Mouse (Mus musculus) cerebellum, adult 18-20 months (tissue): Measurements from ENCODE around the gene Lgr5.
A peak's percentile ranks its signal among the peaks of the same experiment; 100 is the strongest.

Experiments
- DNase-seq, 2 experiments: peaks; one replicate each; pipeline ENCODE4 v3.0.0; 2021

Lgr5 gene

DNA sequence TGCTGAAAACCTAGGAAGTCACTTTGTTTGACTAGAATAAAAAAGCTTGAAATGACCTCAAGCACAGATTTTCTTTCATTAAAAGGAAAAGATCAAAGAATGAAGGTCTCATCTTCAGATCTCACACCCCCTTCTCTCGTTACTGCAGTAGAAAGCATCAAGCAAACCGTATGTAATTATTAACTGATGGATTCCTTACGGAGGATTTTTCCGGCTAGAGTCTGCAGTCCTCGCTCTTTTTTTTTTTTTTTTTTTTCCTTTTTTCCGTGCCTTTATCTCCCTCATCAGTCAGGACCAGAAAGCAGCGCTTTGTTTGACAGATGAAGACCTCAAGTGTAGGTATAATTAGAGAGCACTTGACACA, 93.8 kb downstream of the Lgr5 start:
- no peak for DNase-seq

DNA sequence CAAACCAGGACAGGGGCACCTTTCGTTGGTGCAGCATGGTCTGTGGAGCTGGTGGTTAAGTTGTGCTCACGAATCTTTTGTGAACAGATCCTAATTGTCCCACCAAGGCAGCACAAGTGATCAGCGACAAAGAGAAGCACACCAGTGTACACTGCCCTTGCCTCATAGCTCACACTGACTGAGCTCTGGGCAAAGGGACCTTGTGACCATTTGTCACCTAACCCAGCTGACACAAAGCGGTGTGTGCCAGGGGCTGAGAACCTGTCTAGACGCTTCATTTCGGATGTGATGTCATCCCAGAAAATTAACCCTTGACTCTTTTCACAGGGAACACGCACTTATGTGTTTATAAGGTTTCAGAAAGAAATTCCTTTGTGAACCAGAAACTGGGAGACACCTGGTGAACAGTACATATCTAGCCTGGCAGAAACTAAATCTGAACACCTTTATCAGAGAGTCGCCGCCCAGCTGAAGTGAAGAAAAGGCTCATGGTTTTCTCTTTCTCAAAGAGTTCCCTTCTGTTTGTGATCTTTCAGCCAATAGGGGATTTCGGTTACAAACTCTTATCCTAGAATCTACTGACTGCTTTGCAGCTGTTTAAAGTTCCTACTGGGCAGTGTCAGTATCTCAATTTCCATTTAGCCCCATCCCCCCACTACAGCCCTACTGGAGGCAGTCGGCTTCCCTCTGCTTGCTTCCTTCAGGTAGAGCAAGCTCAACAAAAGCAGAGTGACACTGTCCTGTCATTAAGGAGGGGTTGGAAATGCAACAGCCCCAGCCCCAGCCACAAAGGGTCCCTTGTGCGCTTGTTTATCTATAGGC, 94.4 kb downstream of the Lgr5 start:
- no peak for DNase-seq

DNA sequence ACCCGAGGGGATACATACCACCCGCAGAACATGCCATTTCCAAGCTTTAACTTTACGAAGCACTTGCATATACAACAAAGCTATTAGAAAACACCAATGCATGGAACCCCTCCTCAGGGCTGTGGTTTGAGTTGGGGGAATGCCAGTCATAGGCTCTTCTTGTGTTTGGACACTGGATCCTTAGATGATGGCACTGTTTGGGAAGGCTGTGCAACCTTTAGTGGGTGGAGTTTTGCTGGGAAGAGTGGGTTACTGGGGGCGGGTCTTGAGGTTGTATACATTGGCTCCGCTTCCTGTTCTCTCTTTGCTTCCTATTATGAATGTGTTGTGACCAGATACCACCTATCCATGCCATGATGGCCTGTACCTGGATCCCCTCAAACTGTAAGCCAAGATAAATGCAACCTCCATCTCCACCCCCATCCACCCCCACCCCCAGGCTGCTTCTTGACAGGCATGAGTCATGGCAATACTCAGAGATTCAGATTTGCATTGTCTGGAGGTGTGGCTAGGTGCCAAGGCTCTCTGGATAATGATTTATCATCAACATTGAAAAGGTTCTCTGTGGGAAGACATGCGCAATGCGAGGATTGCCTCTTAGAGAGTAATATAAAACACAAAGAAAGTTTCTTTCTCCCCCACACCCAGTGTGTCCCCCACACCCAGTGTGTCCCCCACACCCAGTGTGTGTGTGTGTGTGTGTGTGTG, 95.6 kb downstream of the Lgr5 start:
- DNase-seq = no peak

DNA sequence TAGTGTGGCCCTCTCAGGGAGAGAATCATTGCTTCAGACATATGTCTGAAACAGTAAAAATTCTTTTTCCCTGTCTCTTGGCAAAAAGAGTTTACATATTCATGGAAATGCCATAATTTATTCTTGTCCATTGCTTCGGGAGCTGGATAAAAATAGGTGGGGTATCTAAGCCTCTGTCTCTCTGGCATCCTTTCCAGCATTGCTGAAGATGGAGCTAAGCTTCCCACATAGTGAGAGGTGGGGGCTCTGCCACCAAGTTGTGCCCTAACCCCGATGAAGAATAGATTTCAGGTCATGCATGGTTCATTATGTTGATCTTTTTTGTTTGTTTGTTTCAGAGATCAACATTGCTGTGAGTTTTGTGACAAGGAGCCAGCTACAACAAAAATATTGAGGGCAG, 102.0 kb downstream of the Lgr5 start:
- no peak for DNase-seq

DNA sequence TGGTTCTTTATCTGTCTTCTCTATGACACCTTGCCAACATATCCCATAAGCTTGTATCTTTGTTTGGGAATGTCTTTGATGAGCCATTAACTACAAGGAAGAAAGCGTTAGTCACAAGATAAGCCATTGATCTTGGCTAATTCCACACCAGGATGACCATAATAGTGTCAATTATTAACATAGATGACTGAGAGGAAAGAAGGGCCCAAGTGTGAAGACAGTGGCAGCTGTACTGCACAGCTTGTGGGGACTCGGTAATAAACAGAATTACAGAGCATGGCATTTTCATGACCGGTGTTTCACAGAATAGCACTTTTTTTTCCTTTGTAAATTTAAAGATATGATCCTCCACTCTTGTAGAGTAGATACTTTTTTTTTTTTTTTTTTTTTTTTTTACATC, 102.9 kb downstream of the Lgr5 start:
- DNase-seq = no peak

DNA sequence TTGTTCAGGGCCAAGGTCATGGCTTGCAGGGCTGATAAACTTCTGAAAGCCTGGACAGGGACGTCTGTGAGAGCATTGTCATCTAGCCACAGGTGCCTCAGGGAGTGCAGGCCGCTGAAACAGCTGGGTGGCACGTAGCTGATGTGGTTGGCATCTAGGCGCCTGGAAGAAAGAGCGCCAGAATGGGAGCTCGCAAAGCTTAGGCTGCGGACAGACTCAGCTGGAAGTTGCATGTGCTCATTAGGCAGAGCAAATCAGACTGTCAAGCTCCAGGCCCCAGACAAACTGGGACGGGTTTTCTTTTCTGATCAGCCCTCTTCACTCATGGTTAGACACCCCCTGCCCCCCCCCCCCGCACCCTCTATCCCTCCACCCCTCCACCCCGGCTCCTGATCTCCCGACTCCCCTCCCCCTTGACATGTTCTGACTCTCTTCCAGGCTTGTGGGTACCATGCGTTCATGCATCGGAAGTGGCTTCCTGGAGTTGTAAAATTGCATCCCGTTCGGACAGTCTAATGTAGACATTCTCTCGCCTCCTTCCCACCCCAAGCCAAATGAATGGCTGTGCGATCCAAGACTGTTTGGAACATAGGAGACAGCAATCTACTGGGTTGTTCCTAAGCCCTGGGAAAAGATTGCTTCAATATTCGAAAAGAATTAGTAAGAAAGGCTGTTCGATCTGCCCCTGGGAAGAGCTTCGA, 109.0 kb downstream of the Lgr5 start:
- DNase-seq = peak; percentile 4 to 14

DNA sequence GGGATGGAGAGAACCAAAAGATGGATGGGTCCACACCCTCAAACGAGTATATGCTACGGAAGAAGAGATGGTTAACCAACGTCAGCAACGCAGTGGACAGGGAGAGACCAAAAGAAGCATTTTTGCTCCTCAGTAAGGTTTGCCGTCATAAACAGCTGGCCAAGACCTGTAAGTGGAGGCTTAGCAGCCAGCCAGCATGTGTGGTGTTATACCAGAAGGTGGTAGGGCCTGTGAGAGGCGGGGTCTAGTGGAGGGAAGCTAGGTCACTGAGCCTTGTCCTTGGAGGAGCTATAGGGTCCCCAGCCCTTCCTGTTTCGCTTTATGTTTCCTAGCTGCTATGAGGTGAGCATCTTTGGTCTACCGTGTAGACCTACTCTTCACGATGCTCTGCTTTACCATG, 111.1 kb downstream of the Lgr5 start:
- DNase-seq = no peak

DNA sequence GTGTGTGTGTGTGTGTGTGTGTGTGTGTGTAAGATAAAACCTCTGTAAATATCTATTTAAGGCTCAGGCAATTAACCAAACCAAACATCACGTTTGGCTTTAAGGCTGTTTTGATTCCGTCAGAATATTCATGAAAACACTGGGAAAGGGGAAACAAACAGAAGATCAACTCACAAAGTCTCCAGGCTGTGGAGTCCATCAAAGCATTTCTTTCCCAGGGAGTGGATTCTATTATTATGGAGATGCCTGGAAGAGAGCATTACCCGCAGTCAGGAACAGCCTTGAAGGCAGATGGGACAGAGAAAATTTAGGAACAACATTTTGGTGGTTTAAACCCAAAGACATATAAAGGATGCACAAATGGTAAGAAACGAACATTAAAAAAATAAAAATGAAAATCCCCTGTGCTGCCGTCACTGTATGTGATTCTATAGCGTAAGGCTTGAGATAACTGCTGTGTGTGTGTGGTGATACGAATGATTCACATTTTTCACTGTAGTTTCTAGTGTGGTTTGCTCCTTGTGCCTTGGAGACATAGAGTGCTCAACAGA, 112.5 kb downstream of the Lgr5 start:
- no peak for DNase-seq

DNA sequence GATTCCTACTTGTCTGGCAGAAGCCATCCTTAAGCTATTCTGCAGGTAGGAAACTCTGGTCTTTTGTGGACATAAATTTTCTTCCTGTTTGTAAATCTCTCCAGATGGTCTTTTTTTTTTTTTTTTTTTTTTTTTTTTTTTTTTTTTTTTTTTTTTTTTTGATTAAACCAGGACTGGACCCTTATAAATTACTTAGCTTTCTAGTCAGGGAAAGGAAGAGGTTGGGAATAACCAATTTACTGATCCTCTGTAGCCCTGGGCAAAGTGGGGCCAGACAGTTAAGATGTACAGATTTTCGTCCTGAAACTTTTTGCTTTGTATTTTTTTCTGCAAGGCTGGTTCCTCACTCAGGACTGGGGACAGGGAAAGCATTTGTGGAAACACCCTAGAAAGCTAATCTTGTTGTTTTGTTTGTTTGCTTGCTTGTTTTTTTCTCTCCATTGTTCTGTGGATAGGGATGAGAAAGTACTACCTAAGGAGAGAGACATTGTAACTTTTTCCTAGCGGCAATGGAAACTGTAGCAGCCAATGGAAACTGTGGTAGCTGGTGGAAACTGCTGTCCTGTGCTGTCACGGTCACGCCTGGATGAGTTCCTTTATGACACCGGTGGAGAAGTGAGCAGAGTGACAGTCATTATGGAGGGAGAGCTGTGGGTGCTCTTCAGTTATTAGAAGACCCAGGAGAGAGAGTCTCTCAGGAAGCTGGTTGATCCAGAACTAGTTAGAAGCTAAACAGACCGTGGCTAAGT, 114.2 kb downstream of the Lgr5 start:
- DNase-seq = no peak

DNA sequence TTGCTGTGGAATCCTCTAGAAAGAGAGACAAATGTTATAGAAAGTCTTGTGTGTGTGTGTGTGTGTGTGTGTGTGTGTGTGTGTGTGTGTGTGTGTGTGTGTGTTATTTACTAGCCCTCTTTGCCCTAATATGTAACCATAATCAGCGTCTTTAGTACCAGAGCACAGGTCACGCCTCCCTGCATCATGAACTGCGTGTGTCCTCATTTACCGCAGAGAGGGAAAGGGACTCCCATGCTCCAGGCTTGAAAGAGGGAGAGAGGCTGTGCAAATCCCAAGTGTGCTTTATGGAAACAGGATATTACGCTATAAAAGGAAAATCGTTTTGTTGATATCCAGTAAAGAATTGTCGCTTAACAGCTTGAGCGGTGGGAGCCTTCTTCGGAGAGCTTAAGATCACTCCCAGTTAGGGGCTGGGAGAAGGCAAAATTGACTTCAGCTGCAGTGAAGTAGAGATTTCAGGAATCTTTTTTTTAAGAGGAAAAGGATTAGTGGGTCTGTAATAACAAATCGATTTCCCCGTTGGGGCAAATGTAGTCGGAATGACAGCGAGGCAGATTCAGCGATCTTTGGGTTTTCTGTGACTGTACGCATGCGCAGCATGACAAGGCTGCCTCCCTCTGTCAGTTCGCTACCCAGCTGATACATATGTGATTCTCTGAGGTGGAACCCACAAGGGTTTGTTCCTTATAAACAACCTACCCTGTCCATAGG, 116.8 kb downstream of the Lgr5 start:
- DNase-seq = peak; percentile 16 to 21

DNA sequence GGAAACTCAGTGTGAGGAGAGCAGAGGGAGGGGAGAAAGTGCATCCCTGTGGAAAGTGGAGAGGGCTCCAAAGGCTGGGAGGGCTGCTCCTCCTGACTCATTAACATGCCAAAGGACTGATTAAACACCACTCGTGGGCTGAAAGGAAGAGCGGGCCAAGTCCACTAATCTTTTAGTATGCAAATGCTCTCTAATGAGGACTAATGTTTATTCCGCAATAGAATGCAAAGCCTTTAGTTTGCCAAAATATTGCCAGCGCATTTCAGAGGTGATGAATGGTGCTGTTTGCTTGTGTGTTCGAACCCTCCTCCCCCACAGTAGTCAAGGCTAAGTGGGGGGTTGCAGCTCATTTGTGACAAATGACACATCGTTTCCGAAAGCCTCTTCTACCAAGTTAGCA, 118.5 kb downstream of the Lgr5 start:
- DNase-seq = no peak

DNA sequence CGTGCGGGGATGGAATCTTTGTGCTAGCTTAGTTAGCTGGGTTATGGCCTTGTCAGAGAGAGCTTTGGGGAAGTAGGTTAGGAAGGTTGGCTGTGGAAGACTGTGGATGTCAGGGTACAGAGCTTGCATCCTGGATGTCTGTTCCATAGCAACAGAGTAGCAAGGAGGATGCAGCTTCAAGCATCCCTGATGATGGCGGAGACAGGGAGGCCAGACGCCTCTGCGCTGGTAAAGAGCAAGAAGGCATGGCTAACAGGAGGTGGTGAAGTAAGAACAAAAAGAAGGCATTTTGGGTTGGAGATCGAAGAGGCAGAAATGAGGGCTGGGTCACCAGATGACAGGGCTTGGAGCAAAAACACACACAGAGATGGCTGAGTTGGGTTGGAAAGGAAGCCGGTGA, 118.9 kb downstream of the Lgr5 start:
- no peak for DNase-seq

DNA sequence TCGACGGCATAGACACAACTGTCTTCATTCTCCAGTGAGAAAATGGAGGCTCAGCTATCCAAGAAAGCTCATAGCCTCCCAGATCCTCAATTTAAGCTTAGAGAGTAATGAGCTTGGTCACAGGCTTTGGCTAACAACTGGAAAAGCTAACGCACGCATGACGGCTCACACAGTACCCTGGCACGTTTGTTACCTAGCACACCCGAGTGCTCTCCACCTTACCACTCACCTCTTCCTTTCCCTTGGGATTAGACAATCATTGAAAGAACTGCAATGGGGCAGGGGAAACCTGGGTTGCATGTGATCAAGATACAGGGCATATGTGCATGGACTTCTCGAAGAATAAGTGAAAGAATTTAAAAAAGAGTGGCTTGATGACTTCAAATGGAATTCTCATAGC, 119.6 kb downstream of the Lgr5 start:
- DNase-seq = no peak

DNA sequence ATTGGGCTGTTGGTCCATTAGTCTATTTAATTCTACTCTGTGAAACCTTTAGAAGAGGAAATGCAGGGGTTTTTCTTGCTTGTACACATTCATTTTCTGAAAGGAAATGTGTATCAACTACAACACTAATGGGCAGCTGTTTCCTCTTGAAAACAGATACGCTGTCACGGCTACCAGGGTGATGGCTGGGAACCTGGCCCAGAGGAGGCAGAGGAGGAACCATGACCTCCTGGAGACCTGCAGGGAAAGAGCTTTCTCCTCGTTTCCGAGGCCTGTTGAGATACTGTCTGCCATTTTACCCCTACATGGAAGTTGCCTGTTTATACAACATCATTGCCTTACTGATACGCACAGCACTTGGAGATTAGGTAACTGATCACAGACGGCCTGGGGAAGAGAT, 121.8 kb downstream of the Lgr5 start:
- DNase-seq = no peak

DNA sequence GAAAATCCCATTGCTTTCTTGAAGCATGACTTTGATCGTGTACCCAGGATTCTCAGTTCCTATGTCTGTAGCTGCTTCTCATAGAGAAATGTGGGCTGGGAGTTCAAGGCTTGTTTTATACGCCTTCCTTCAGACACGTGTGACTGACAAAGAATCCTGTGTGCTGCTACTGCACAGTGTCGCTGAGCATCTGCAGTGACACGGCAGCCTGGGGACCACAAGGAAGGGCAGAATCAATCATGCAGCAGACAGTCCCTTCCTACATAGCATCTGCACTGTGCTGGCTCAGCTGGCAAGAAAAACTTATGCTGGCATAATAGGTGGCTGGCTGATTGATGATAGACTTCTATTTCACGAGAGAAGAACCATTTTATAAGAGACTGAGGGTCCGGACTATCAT, 122.5 kb downstream of the Lgr5 start:
- DNase-seq = no peak

DNA sequence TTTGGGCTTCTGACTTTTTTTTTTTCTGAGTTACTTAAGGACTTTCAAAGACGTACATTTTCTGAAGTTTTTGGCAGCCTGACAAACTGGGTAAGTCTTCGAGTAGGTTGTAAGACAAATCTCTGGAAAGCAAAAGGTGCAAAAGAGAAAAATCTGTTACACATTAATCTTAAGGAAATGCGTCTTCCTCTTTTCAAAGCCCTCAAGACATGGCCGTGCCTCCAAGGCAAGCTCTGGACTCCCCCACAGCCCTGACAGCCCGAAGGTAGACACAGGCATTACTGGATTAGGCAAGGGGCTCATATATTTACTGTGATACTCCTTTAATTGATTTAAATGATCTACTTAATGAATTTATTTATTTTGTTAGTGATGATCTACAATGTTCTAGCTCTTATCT, 124.9 kb downstream of the Lgr5 start:
- DNase-seq = no peak

DNA sequence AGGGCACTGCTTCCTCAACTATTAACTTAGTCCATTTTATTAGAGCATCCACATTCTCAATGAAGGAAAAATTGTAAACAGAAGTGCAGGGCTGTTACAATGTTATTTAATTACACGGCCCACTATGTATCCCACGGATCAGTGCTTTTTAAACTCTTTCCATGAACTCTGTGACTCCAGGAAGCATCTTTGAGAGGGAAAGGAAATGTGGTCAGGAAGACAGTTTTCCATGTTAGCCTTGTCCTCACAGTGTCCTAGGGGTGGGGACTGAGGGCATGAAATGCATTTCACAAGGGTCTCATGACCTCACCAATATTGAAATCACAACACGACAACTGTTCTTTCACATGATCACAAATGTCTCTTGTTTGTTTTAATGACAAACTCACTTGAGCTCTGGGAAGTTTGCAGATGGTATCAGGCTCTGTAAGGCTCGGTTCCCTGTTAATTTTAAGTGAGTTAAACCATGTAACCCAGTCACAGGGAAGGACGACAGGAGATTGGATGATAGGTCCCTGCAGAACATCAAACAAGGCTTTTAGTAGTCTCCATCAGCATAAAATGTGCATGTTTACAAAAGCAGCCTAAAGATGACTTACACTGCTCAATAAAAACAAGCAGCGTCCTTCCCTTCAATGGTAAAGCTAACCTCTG, 130.1 kb downstream of the Lgr5 start:
- no peak for DNase-seq

DNA sequence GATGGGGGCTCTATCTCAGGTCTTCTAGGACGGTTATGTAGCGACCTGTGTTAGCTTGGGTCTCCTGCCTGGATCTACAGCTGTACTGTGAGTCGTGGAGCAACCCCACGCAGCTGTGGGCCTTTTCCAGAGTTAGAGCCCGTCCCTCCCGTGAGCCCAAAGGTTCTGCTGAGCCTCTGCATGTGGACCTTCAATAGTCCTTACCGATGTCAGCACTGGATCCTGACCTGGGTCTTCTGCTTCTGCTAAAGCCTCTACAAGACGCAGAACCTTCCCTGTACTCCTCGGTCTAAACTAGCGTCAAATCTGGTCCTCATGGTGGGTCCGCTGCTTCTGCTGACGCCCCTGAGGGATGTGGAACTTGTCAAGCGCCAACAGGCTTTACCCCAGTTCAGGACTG, 139.0 kb downstream of the Lgr5 start:
- DNase-seq = no peak

DNA sequence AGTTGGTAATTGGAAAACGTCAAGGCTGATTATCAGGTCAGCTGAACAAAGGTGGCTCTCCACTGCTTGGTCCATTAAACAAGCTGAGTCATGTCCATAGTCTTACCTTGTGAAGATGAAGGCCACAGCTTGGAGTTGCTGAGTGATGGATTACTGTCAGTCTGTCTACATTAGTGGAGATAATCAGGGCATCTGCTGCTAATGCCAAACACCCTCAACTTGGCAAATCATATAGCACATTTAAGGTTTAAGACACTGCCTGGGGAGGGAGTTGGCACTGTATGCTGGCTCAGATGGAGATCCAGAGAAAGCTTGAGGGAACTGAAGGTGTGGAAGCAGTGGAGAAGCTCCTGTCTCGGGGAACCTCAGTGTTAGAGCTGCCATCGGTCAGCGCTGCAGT, 150.3 kb downstream of the Lgr5 start:
- DNase-seq = no peak

DNA sequence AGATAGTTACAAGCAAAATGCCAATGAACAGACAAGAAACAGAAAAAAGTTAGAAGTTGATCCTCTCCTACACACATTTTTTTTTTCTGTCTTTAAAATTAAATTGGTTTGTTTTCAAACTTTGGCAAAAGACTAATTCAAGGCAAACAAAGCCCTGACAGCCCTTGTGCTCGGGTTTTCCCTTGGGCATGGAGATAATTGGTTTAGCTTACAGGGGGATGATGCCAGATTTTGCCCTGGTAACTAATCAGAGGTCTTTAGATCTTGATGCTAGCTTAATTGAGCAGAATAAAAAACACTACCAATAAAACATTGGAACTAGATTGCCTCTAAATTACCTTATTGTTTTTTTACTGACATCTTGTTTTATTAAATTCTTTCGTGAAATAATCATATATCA, 162.2 kb downstream of the Lgr5 start:
- no peak for DNase-seq

DNA sequence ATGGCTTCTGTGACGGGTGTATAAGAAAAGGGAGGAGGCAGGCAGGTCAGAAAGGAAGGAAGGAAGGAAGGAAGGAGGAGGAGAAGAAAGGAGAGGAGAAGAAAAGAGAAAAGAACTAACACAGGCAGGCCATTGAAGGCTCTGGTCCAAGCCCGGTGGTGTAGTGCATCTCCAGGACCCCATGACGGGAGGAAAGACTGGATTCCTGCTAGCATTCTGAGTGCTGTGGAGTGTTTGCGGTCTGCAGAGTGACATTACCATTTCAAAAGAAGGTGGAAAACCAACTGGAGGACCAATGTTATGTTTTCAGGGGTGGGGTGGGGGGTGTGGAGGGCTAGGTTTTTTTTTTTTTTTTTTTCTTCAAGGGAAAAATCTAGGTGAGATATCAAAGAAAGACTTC, 165.6 kb downstream of the Lgr5 start:
- no peak for DNase-seq

DNA sequence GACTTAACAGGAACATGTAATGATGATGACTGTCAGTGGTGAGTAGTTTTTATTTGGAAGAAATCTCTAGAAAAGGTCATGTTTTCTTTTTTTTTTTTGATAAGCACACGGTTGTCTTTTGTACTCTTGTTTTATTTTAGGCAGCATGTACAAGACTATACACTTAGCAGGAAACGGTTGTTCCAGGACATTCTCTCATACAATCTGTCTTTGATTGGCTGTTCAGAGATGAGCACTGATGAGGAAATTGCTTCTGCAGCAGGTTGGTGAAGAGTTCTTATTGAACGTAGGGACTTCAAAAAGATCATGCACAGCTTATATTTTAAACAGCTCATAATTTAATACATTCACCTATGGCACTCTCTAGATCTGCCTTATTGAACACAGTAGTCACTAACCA, 173.5 kb downstream of the Lgr5 start:
- no peak for DNase-seq
